Mouse (Mus musculus): ENCODE results near the gene Crygb. TPM values are rescaled to one million over a fixed set of nuclear protein-coding genes. Genes with fewer than 3 reads are reported as not detected.

Gene Crygb
- total and polyA plus RNA-seq, 2 experiments from 2014 or later: 0.43 TPM; not detected in 1

DNA sequence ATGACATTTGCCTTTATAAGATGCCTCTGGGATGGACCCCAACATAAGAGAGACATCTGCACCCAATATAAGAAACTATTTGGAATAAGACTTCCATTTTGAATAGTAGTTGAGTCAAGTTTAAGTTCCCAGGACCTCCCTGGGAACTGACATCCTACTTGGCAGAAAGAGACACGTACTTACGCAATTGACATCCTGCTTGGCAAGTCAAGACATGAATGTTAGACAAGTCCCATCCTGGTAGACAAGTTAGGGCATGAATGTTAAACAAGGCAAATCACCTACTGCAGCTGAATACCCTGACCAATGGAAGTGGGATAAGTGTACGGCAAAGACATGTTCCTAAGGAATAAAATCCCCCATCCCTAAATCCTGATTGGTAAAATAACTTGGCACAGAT lies 40.3 kb downstream of the Crygb start:
- H3K4me1 ChIP-seq (ENCODE audit: insufficient read depth, low read length): no peaks in the 10 kb centered on the region
- no peak for ATAC-seq (ENCODE audit: low FRiP score)
- no peaks in the 10 kb centered on the region for H3K36me3 ChIP-seq (ENCODE audit: insufficient read depth, low read length)
- H3K4me2 ChIP-seq (ENCODE audit: low read depth, low read length, poor library complexity, severe bottlenecking): no peak overlapping the region
- DNase-seq (ENCODE audit: low spot score): no peak
- H3K4me3 ChIP-seq (ENCODE audit: low read depth, low read length): no peak overlapping the region
- no peaks in the 10 kb centered on the region for H3K9me3 ChIP-seq (ENCODE audit: low read length)
- no peak overlapping the region for H3K27ac ChIP-seq (ENCODE audit: low read depth, low read length)
- H3K9ac ChIP-seq (replicated peaks; ENCODE audit: low read length, poor library complexity, severe bottlenecking): no peak overlapping the region
- H3K27me3 ChIP-seq (ENCODE audit: insufficient read depth, low read length): no peaks in the 10 kb centered on the region
- no peak for TF ChIP-seq CTCF (IDR thresholded peaks at IDR 0.05)
- 95% methylated on average over 3 of the region's 3 CpGs for WGBS

- Histone ChIP-seq H3K4me2 (ENCODE audit: low read depth, low read length, poor library complexity, severe bottlenecking) (no peak overlapping the region), H3K27ac (ENCODE audit: low read depth, low read length) (no peak overlapping the region), H3K36me3 (ENCODE audit: insufficient read depth, low read length) (no peaks in the 10 kb centered on the region), H3K9ac (replicated peaks; ENCODE audit: low read length, poor library complexity, severe bottlenecking) (no peak overlapping the region), H3K4me3 (ENCODE audit: low read depth, low read length) (no peak overlapping the region), H3K9me3 (ENCODE audit: low read length) (no peaks in the 10 kb centered on the region), H3K4me1 (ENCODE audit: insufficient read depth, low read length) (no peaks in the 10 kb centered on the region), H3K27me3 (ENCODE audit: insufficient read depth, low read length) (no peaks in the 10 kb centered on the region)
- no peak for ATAC-seq (ENCODE audit: low FRiP score)
- TF ChIP-seq CTCF (IDR thresholded peaks at IDR 0.05): no peak
- DNase-seq (ENCODE audit: low spot score): no peak
- WGBS: 82% methylated on average over 6 of the region's 6 CpGs
Observed at GRCm38 (mm10) chr1:65040806-65041205, 41.3 kb downstream of the Crygb start.

GRCm38 (mm10) chr1:65039679-65040078 lies 42.4 kb downstream of the Crygb start:
- TF ChIP-seq CTCF (IDR thresholded peaks at IDR 0.05): no peak
- Histone ChIP-seq H3K4me2 (ENCODE audit: low read depth, low read length, poor library complexity, severe bottlenecking) (no peak overlapping the region), H3K9me3 (ENCODE audit: low read length) (no peaks in the 10 kb centered on the region), H3K4me3 (ENCODE audit: low read depth, low read length) (no peak overlapping the region), H3K27ac (ENCODE audit: low read depth, low read length) (no peak overlapping the region), H3K36me3 (ENCODE audit: insufficient read depth, low read length) (no peaks in the 10 kb centered on the region), H3K27me3 (ENCODE audit: insufficient read depth, low read length) (no peaks in the 10 kb centered on the region), H3K9ac (replicated peaks; ENCODE audit: low read length, poor library complexity, severe bottlenecking) (no peak overlapping the region), H3K4me1 (ENCODE audit: insufficient read depth, low read length) (no peaks in the 10 kb centered on the region)
- 86% methylated on average over 3 of the region's 3 CpGs for WGBS
- DNase-seq (ENCODE audit: low spot score) (no peak), ATAC-seq (ENCODE audit: low FRiP score) (no peak)

GRCm38 (mm10) chr1:65037542-65037941 lies 44.5 kb downstream of the Crygb start:
- ATAC-seq (ENCODE audit: low FRiP score) (no peak), DNase-seq (ENCODE audit: low spot score) (no peak)
- H3K9ac ChIP-seq (replicated peaks; ENCODE audit: low read length, poor library complexity, severe bottlenecking): no peak overlapping the region
- no peak overlapping the region for H3K27ac ChIP-seq (ENCODE audit: low read depth, low read length)
- TF ChIP-seq CTCF (IDR thresholded peaks at IDR 0.05): no peak
- no peak overlapping the region for H3K4me3 ChIP-seq (ENCODE audit: low read depth, low read length)
- H3K27me3 ChIP-seq (ENCODE audit: insufficient read depth, low read length): no peaks in the 10 kb centered on the region
- no peak overlapping the region for H3K4me2 ChIP-seq (ENCODE audit: low read depth, low read length, poor library complexity, severe bottlenecking)
- no peaks in the 10 kb centered on the region for H3K4me1 ChIP-seq (ENCODE audit: insufficient read depth, low read length)
- WGBS: 88% methylated on average over 2 of the region's 2 CpGs
- no peaks in the 10 kb centered on the region for H3K36me3 ChIP-seq (ENCODE audit: insufficient read depth, low read length)
- no peaks in the 10 kb centered on the region for H3K9me3 ChIP-seq (ENCODE audit: low read length)

GRCm38 (mm10) chr1:65035513-65035912 lies 46.6 kb downstream of the Crygb start:
- H3K4me1 ChIP-seq (ENCODE audit: insufficient read depth, low read length): no peaks in the 10 kb centered on the region
- H3K4me3 ChIP-seq (ENCODE audit: low read depth, low read length): no peak overlapping the region
- WGBS: 26% methylated on average over 3 of the region's 3 CpGs
- H3K27ac ChIP-seq (ENCODE audit: low read depth, low read length): no peak overlapping the region
- DNase-seq (ENCODE audit: low spot score) (no peak), ATAC-seq (ENCODE audit: low FRiP score) (no peak)
- H3K36me3 ChIP-seq (ENCODE audit: insufficient read depth, low read length): no peaks in the 10 kb centered on the region
- H3K4me2 ChIP-seq (ENCODE audit: low read depth, low read length, poor library complexity, severe bottlenecking): no peak overlapping the region
- no peaks in the 10 kb centered on the region for H3K9me3 ChIP-seq (ENCODE audit: low read length)
- no peak for TF ChIP-seq CTCF (IDR thresholded peaks at IDR 0.05)
- H3K27me3 ChIP-seq (ENCODE audit: insufficient read depth, low read length): no peaks in the 10 kb centered on the region
- no peak overlapping the region for H3K9ac ChIP-seq (replicated peaks; ENCODE audit: low read length, poor library complexity, severe bottlenecking)

GRCm38 (mm10) chr1:65032641-65033040 lies 49.4 kb downstream of the Crygb start, which contains the start of gene Akr1cl:
Gene Akr1cl (minus strand): TSS chr1:65032759.
- no peaks in the 10 kb centered on the region for H3K4me1 ChIP-seq (ENCODE audit: insufficient read depth, low read length)

More at GRCm38 (mm10) chr1:65032641-65033040, 49.4 kb downstream of the Crygb start, which contains the start of gene Akr1cl:
- Histone ChIP-seq H3K36me3 (ENCODE audit: insufficient read depth, low read length) (no peaks in the 10 kb centered on the region), H3K4me3 (ENCODE audit: low read depth, low read length) (no peak within 1 kb of the TSS), H3K4me2 (ENCODE audit: low read depth, low read length, poor library complexity, severe bottlenecking) (no peak within 1 kb of the TSS), H3K9me3 (ENCODE audit: low read length) (no peaks in the 10 kb centered on the region), H3K27ac (ENCODE audit: low read depth, low read length) (no peak within 1 kb of the TSS), H3K9ac (replicated peaks; ENCODE audit: low read length, poor library complexity, severe bottlenecking) (no peak within 1 kb of the TSS), H3K27me3 (ENCODE audit: insufficient read depth, low read length) (no peaks in the 10 kb centered on the region)
- no peak for TF ChIP-seq CTCF (IDR thresholded peaks at IDR 0.05)
- ATAC-seq (ENCODE audit: low FRiP score) (no peak), DNase-seq (ENCODE audit: low spot score) (no peak)

Other genes starting within 250 kb of the Crygb start
- 14.6 and 21.9 TPM in 2 replicates for gene Plekhm3, start 125.5 kb downstream of the Crygb start, total RNA-seq (2014; rRNA removed)
- 5.6 and 5.9 TPM in 2 replicates for gene Plekhm3, start 125.5 kb downstream of the Crygb start, polyA plus RNA-seq (2015; fragmentation: Nextera tagmentation; extraction: Ambion mirVana)
- not detected in 2 replicates for gene Akr1cl, start 49.5 kb downstream of the Crygb start, total RNA-seq (2014; rRNA removed)
- not detected in 2 replicates for gene Akr1cl, start 49.5 kb downstream of the Crygb start, polyA plus RNA-seq (2015; fragmentation: Nextera tagmentation; extraction: Ambion mirVana)
- not detected in 2 replicates for gene Cryge, start 31.1 kb downstream of the Crygb start, total RNA-seq (2014; rRNA removed)
- gene Cryge, start 31.1 kb downstream of the Crygb start, polyA plus RNA-seq (2015; fragmentation: Nextera tagmentation; extraction: Ambion mirVana): not detected in 2 replicates
- not detected in 2 replicates for gene Crygd, start 18.8 kb downstream of the Crygb start, total RNA-seq (2014; rRNA removed)
- not detected in 2 replicates for gene Crygd, start 18.8 kb downstream of the Crygb start, polyA plus RNA-seq (2015; fragmentation: Nextera tagmentation; extraction: Ambion mirVana)
- not detected in 2 replicates for gene Crygc, start 8.6 kb downstream of the Crygb start, total RNA-seq (2014; rRNA removed)
- gene Crygc, start 8.6 kb downstream of the Crygb start, polyA plus RNA-seq (2015; fragmentation: Nextera tagmentation; extraction: Ambion mirVana): not detected in 2 replicates
- gene Cryga, start 21.1 kb upstream of the Crygb start, total RNA-seq (2014; rRNA removed): 0.90 and 2.8 TPM in 2 replicates
- gene Cryga, start 21.1 kb upstream of the Crygb start, polyA plus RNA-seq (2015; fragmentation: Nextera tagmentation; extraction: Ambion mirVana): 0.50 and 0.95 TPM in 2 replicates
- gene Gm28845, start 37.3 kb upstream of the Crygb start, total RNA-seq (2014; rRNA removed): 0.47 and 1.3 TPM in 2 replicates
- 1.2 and 1.6 TPM in 2 replicates for gene Gm28845, start 37.3 kb upstream of the Crygb start, polyA plus RNA-seq (2015; fragmentation: Nextera tagmentation; extraction: Ambion mirVana)
- 4.2 and 8.4 TPM in 2 replicates for gene D630023F18Rik, start 40.9 kb upstream of the Crygb start, total RNA-seq (2014; rRNA removed)
- 8.8 and 9.7 TPM in 2 replicates for gene D630023F18Rik, start 40.9 kb upstream of the Crygb start, polyA plus RNA-seq (2015; fragmentation: Nextera tagmentation; extraction: Ambion mirVana)
- gene Idh1, start 104.2 kb upstream of the Crygb start, total RNA-seq (2014; rRNA removed): 240 and 332 TPM in 2 replicates
- gene Idh1, start 104.2 kb upstream of the Crygb start, polyA plus RNA-seq (2015; fragmentation: Nextera tagmentation; extraction: Ambion mirVana): 408 and 416 TPM in 2 replicates
- 30.1 and 39.6 TPM in 2 replicates for gene Pikfyve, start 104.4 kb upstream of the Crygb start, total RNA-seq (2014; rRNA removed)
- gene Pikfyve, start 104.4 kb upstream of the Crygb start, polyA plus RNA-seq (2015; fragmentation: Nextera tagmentation; extraction: Ambion mirVana): 7.7 and 10.4 TPM in 2 replicates
- gene Pth2r, start 199.8 kb upstream of the Crygb start, total RNA-seq (2014; rRNA removed): 1.5 and 3.4 TPM in 2 replicates
- 2.1 and 2.3 TPM in 2 replicates for gene Pth2r, start 199.8 kb upstream of the Crygb start, polyA plus RNA-seq (2015; fragmentation: Nextera tagmentation; extraction: Ambion mirVana)

Data from midbrain, postnatal 0 days (tissue).